Mouse (Mus musculus) G1E (cell line): ENCODE results near the gene Gm11084.

Experiments
- CTCF ChIP-seq: IDR thresholded peaks from 2 replicates; pipeline ENCODE4 v1.5.1; 2012; ENCODE audit warnings: low read depth, low read length, inconsistent platforms, mixed read lengths
- GATA1 ChIP-seq: IDR thresholded peaks from 2 replicates; pipeline ENCODE4 v1.6.1; 2012; ENCODE audit warnings: borderline replicate concordance, low read length, inconsistent platforms, mixed read lengths
- GATA2 ChIP-seq: IDR thresholded peaks from 2 replicates; pipeline ENCODE4 v1.6.1; 2012; ENCODE audit warnings: low read depth, low read length, inconsistent platforms, borderline replicate concordance
- POLR2AphosphoS5 ChIP-seq: IDR thresholded peaks from 2 replicates; pipeline ENCODE4 v1.6.1; 2012; ENCODE audit warnings: low read depth, low read length, inconsistent platforms; ENCODE audit not compliant: insufficient replicate concordance
- TAL1 ChIP-seq: conservative IDR thresholded peaks from 2 replicates; pipeline ENCODE4 v1.6.1; 2012; ENCODE audit warnings: low read depth, low read length, inconsistent platforms, mixed read lengths

DNA sequence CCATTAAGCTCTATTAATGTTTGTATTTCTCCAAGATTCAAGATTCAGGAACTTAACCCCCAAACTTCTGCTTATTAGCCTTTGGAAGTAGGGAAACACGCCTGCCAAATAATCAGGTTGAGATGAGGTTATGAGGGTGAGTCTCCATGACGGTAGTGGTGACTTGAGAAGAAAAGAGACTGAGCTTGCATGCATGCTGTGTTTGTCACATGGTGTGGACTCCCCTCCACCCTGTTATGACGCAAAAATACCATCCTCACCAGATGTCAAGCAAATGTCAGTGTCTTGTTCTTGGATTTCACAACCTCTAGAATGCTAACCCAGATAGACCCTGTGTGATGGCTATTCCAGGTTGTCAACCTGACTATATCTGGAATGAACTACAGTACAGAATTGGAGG is 43.3 kb upstream of the Gm11084 start:
- TF ChIP-seq CTCF (no peak), GATA1 (no peak), TAL1 (no peak), GATA2 (no peak), POLR2AphosphoS5 (no peak)
